Mouse (Mus musculus) c-Kit-negative CD71-positive TER-119-positive erythroid progenitor cells, embryonic 14.5 days (primary cell): ENCODE results near the gene Crym.

Source experiments
- DNase-seq: peaks from one replicate; pipeline ENCODE4 v3.0.0-alpha.2; 2013; ENCODE audit warnings: low read depth, low spot score

The Crym gene

DNA sequence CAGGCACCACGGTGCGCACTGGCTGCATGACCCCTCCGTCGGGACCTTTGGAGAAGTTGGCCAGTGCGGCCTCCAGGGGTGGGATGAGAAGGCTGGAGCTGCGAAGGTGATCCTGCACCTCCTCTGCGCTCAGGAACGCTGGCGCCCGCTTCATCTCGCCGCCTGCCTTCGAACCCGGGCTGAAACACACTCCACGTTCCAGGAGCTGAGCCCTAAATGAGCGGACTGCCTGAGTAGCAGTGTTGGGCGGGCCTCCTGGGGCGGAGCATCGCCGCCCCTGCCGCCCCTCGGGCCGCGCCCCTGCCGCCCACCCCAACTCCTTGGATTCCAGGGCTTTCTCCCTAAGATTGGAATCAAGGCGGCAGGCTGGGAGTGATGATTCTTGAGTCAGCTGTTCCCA, at the start of gene Crym:
Crym (minus strand) TSS at position 341 of the 400 bp plus-strand sequence.
- no peak for DNase-seq

DNA sequence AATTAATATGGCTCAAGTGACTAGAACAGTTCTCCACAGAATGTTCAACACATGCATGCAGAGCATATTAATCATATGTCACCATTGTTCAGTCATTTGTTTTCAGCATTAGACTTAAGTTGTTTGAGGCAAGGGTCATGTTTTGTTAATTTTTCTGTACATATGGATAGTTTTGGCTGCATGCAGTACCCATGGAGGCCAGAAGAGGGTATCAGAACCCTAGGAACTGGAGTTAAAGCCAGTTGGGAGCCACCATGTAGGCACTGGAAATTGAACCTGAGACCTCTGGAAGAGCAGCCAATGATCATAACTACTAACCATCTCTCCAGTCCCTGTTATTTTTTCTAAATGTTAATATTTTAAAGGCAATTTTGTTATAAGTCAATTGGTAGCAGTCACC, 39.2 kb upstream of the Crym start:
- no peak for DNase-seq

DNA sequence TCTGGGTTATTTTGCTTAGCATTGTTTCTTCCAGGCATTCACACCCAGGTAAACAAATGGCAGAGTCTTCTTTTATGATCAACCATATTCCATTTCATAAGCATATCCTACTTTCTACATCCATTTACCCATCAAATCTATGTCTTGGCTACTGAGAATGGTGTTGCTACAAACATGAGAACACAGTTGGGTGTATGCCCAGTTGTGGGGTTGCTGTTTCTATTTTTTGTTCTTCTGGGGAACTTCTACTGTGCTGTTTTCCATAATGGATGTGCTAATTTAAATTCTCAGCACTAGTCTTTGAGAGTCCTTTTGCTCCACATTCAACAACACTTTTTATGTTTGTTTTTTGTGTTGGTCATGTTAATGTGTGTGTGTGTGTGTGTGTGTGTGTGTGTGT, 26.6 kb upstream of the Crym start:
- no peak for DNase-seq

DNA sequence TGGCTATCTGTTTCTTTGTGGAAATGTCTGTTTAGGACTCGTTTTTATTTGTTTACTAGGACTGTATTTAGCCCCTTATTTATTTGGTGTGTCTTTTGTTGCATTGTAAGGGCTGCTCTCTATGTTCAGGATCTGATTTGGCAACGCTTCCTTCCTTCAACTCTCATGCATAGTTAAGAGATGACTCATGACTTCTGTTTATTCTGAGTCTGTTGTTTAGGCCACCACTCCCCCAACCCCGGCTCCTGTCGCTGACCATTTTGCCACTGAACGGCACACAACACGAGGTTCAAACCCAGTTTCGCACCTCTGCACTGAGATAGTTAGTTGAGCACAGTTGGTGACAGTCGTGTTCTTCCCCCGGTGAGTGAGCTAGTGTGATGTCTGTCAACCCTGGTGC, 4.1 kb upstream of the Crym start:
- DNase-seq: no peak

DNA sequence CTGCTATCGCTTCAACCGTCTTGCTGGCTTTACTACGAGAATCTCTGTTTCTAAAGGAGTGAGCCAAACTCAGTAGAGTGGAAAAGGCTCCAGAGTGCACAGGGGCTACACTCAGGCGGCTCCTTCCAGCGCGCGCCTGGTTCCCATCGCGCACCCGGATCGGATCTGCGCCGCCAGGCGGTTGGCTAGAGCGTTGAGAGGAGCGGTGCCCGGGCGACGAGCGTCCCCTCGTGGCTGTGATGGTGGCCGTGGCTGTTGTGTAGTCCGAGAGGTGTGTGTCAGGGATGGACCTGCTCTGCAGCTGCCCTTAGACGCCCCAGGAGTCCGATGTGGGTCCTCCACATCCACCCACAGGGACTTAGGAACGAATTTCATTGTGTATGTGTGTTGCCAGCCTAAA, 1.9 kb upstream of the Crym start, which contains the start of gene Abca14:
Abca14 (plus strand) TSS at position 173 of the 400 bp plus-strand sequence.
- no peak for DNase-seq

DNA sequence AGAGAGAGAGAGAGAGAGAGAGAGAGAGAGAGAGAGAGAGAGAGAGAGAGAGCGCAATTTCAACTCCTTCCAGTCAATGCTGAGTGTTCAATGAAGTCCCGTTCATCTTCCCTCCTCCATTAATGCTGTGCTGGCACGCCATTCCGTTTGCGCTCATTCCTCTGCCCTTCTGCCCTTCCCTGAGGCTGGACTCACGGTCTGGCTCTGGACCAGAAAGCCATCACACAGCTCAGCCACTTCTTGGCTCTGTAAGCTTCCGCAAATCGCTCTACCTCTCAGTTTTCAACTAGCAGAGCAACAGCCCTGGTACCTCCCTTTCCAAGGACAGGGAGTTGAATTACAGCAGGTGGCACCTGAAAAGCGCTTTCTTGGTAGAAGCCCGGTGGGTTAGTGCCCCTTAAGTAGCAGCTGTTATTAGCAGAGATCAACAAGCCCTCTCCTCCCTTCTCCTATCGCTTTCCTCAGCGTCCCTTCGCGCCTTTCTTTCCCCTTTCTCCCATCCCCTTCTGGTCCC, 623 bp downstream of the Crym start:
- no peak for DNase-seq

DNA sequence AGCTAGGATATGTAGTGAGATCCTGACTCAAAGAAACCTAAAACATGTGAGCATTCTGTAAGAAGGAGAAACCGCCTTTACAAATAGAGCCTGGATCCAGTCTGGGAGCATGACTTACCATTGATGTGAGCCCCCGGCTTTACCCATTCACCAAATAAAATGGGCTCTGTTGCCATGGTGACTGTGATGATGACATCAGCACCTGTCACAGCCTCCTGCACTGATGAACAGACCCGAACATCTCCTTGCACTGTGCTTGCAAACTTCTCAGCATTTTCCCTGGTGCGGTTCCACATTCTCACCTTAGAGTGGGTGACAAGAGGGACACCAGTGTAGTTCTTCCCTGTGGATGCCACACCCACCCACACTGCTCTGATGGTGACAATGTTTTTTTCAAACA, 6.7 kb downstream of the Crym start:
- no peak for DNase-seq

DNA sequence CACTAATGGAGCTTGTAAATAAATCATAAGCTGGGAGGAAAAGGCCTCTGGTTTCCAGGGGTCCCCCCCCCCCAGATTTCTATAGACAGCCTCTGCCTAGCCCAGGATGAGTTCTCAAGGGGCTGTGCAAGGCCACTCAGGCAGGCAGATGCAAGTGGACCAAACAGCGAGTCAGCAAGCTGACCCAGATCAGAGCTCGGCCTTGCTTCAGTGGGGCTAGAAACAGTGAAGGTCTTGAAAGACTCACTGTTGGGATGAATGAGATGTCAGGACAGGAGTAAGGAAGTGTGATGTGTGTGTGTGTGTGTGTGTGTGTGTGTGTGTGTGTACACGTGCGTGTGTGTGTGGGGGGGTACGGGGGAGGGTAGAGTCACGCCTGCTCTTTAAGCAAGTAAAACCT, 9.1 kb downstream of the Crym start:
- DNase-seq: no peak

DNA sequence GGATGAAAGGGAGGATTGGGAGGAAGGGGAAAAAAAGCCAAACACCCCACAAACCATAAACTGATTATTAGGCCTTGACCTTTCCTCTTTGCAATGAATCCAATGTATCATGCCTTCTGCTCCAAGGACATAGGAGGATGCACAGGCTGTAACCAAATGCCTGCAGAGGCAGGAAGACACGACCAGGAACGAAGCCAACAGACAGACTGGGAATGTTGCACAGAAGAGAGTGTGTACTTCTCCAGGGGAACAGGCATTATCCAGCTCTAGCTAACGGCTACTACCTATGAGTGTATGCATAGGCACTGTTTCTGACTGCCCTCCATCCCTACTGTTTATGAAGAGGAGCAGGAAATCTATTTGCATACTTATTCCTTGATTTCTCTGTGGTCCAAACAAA, 9.7 kb downstream of the Crym start:
- no peak for DNase-seq

DNA sequence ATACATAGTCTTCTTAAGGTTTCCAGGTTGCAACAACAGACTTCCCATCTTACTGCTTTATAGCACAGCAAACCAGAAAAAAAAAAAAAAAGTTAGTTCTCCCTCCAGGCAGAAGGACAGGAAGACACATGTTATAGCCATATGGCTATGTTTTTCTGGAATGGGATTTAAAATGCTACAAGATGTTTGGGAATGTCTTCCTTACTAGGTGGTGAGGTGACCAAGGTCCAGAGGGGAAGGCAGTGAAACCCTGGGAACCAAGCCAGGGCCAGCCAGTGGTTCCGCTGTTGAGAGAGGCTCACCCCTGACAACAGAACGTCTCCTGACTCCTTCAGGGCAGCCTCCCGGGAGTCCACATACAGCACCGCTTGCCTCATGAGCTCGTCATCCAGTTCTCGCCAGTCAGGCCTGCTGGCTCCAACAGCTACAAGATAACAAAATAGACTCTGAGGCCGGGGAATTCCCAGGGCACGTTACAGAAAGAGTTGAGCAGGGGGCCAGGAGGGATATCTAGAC, 11.7 kb downstream of the Crym start:
- no peak for DNase-seq

DNA sequence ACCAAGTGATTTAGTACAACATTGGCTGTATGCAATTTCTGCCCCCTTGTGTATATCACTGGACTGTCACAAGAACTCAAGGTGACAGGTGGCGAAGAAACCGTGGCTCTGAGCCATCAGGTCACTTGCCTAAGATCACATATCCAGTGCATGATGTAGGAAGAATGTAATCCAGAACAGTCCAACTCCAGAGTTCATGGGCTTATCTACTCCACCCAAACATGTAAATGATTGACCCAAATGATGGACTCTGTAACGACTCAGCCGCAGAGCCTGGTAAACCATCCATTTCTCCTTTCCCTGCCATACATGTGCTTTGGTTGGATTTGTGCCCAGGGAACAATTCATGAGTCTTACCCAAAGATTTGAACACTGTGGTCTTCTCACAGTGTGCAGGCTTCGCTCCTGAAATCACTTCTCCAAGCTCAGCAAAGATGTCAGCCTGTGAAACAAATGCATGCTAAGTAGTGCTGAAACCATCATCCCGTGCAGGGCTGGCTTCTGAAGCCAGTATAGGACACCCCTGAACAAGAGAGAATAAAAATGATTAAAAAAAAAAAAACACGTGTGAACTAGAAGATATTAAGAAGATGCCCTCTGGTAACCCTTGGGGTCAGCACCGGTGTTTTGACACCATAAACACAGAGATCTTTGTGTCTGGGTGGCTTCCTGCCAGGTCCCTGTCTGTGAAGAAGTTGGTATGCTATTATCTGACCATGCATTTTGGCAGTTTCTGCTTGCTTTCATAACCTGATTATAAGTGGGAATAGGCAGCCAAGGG, 12.4 kb downstream of the Crym start:
- no peak for DNase-seq

DNA sequence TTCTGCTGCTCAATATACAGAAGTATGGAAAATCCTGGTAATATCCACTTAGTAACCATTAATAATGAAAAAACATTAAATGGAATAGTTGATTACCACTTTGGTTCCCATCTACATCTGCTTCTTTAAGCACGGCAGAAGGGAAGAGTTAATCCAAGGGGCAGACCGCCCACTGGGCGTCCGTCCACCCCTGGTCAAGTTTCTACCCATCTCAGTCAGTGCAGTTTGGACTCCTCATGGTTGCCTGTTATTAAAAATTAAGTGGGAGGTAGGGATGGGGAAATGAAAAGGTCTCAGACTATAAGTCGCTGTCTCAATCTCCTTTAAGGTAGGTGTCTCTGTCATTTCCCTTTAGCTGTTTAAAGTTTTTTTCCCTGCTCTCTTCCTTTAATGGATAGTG, 13.0 kb downstream of the Crym start:
- DNase-seq: no peak

DNA sequence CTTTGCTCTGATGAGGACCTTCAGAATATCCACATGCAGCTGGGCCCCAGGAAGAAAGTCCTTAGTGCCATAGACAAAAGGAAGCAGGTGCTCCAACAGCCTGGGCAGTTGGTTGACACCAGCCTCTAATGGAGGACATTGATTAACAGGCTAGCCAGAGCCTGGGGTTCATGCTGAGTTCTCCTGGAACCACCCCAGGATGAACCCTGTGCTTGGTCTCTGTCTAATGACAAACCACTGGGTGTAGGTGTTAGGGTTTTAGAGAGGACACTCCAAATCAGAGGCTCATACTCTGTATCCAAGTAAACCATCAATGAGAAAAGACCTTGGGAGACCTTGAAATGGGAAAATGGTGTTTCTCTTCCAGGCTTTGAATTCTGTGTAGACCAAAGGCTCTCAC, 19.0 kb downstream of the Crym start:
- no peak for DNase-seq

DNA sequence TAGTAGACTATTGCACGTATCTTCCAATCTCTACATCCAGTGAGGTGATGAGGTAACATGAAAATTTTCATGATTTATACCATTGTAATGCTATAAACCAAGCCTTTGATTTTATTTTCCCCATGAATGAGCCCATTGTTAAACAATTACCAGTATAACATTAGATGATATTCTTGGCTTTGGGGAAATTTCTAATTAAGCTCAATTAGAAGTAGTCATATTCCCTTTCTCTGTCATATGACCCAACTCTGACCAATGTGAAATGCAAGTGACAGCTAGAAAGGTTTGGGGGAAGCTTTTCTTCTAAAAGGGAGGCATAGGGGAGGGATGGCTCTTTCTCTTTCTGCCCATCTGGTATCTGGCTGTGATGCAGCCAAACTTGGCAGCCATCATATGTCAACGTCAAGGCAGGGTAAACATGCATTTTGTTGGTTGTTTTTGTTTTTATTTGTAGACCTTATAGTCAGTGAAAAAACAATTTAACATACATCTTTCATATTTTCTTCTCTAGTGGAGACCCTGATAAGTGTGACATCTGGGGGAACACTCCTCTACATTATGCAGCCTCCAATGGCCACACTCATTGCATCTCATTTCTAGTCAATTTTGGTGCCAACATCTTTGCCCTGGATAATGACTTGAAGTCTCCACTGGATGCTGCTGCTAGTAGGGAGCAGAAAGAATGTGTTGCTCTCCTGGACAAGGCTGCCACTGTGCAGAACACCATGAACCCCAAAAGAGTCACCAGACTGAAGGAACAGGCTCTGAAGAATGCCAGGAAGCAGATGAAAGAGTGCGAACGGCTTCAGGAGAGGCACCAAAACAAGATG, 20.3 kb downstream of the Crym start:
- DNase-seq: no peak

DNA sequence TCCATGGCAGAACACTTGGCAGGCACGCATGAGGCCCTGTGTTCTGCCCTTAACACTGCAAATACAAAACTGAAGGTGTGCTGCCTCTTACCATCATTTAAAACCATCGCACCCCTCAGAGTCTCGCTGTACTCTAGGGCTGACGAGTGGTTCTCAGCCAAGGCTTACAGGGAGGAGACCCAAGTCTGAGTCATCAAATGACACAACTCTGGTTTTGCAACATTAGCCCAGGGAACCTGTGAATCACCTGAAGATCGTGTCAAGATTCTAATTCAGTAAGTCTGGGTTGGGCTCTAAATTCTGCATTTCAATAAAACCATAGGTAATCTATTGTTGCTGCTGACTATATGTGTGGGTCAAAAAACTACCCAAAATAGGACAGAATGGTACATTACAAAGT, 21.4 kb downstream of the Crym start:
- no peak for DNase-seq

DNA sequence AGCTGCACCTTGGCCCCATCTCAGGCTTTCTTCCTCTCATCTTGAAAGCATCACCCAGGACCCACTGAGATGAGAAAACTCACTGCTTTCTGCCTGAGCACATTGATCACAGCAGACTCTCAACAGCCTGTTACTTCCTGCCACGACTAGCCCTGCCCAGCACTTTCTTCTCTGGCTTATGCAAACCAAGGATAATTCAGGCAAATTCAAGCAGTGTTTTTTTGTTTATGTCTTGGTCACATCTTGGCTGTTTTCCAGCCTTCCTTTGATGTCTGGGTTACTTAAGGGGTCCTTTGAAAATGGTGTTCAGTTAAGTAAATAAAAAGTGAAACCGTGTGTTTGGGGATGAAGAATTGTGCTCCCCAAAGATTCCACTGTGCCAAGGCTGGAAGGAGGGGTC, 23.0 kb downstream of the Crym start:
- no peak for DNase-seq

DNA sequence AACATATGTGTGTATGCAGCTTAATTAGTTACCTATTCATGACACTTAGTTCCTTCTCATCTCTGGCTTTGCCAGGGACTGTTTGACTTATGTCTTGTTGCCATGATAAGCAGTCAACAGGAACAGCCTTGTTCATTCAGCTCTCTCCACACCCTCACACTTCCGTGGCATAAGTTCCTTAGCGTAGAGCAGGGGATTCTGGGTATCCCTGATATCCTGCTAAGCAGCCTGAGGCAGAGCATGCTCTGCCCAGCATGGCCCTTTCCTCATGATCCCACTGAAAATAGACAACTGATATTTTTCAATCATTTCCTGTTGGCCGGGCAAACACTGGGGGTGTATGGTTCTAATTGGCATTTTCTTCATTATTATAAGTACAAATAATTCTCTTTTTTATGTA, 24.3 kb downstream of the Crym start:
- no peak for DNase-seq

DNA sequence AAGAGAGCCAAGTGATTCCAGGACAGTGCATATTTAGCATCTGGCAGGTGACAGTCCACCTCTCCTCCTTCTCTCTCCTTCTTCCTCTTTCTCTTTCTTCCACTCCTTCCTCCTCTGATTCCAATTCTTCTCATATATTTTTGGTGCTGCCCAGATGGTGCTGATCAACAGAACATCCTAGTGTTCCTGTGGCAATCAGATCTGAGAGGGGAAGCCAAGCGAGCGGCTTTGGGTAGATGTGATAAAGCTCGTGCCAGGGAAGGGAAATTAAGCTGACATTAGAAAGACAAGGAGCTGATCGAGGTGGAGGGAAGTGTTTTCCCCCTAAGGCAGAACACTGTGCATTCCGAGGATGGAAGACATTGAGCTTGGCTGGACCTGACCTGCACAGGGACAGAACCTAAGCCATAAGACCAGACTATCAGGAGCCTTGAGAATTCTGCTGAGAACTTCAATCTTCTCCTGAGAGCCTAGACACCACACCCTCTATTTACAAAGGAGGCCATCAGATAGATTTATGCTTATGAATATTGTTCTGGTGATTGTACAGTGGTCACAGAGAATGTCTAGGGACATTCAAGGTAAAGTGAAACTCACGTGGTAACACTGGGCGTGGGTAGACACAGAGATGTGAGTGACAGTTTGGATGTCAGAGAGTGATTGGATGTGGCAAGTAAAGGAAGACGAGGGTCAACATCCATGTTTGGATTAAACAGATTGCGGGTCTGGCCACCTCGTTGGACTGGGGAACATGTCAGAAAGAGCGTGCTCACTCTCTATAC, 27.0 kb downstream of the Crym start:
- no peak for DNase-seq

DNA sequence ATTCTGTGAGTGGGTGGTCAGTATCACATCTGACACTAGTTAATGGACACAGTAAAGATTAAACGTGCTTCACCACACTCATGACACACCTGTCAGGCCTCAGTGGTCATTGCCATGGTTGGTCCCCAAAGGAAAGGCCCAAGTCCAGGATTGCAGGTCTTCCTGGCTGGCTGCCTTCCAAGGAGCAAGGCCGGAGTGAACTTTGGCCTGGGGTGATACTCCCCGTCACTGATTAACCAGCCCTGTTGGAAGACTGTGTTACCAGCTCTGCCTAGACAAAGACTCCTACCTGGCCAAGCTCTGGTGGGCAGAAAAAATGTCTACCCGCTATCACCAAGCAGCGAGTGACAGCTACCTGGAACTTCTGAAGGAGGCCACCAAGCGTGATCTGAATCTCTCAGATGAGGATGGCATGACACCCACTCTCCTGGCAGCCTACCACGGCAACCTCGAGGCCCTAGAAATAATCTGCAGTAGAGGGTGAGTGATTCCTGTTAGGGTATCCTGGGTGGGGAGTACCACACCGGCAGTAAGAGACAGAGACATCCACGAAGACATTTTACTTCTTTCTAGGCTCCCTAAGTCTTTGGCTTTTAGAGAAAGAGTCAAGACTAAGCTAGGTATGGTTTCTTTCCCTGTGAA, 28.2 kb downstream of the Crym start, which contains the start of gene Anks4b:
Anks4b (plus strand) TSS at position 256 of the 642 bp plus-strand sequence.
- no peak for DNase-seq

DNA sequence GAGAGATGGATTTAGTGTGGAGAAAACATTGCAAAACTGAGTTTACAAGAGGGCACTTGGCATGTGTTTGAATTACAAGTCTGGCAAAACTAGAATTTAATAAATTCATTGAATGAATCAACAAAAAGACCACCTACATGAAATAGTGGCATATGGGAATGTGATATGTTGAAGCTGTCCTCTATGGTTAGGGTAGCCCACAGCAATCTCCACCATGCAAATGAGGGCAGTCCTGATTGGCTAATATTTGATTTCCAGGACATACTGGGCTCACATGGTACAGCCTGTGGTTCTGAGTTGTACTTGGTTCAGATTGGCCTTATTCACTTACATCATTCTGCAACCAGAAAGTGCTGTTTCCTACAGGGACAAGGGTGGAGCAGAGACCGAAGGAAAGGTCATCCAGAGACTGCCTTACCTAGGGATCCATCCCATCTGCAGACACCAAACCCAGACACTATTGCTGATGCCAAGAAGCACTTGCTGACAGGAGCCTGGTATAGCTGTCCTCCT, 29.7 kb downstream of the Crym start:
- DNase-seq: no peak
